Mouse (Mus musculus): ENCODE data around the gene Fam189b. TPM values are rescaled to one million over a fixed set of nuclear protein-coding genes. Genes with fewer than 3 reads are reported as not detected.
A peak's percentile ranks its signal among the peaks of the same experiment; 100 is the strongest.

Fam189b gene
- total and polyA plus RNA-seq, 3 experiments, result 1.1 to 8.4 (median 2.2) TPM

DNA sequence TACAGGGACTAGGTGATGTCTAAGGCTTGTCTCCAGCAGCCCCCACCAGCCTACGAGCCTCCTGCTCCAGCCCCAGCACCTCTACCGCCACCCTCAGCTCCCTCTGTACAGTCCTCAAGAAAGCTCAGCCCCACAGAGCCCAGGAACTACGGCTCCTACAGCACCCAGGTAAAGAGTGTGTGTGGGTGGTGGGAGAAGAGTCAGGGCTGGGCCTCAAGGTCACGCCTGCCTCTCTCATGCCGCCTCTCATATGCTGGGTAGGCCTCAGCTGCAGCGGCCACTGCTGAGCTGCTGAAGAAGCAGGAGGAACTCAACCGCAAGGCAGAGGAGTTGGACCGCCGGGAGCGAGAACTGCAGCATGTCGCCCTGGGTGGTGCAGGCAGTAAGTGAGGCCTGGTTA is 3.9 kb upstream of the Fam189b start:
- Histone ChIP-seq H3K27me3 (replicated peaks) (no peaks in the 10 kb centered on the region), H3K36me3 (replicated peaks in 1 of 2; ENCODE audit: control insufficient read depth in 1 of 2, insufficient read depth in 1 of 2, low read length in 1 of 2) (peaks cover 84 to 100% of the 10 kb centered on the region in 2 experiments), H3K4me1 (ENCODE audit: control insufficient read depth in 1 of 2, insufficient read depth in 2 of 2) (peaks cover 0 to 10% of the 10 kb centered on the region in 2 experiments; a peak in 2 of 4 replicates), H3K4me3 (replicated peaks in 1 of 3; ENCODE audit: low read depth in 2 of 3, low read length in 2 of 3, poor library complexity in 1 of 3) (no peak overlapping the region), H3K27ac (ENCODE audit: insufficient read depth, low read depth) (no peak overlapping the region), H3K9ac (ENCODE audit: insufficient read depth, low read depth) (no peak overlapping the region), H3K4me2 (ENCODE audit: insufficient read depth, low read depth, poor library complexity, severe bottlenecking) (no peak overlapping the region), H3K9me3 (replicated peaks; ENCODE audit: low read length) (no peaks in the 10 kb centered on the region), H3K79me2 (replicated peaks; ENCODE audit: control insufficient read depth, extremely low read depth, insufficient read depth, poor library complexity, severe bottlenecking) (no peaks in the 10 kb centered on the region)
- dilution Hi-C loops (cut with MboI; ENCODE audit: extremely low pct_ligation_motif_present, extremely low pct_unique_long_range_greater_than_20kb, low sequenced_read_pairs), result no loop called here
- in situ Hi-C loops (cut with MboI; ENCODE audit: low pct_ligation_motif_present, low pct_unique_long_range_greater_than_20kb, low sequenced_read_pairs), result no loop called here
- TF ChIP-seq IRF4 (IDR thresholded peaks at IDR 0.05; ENCODE audit: low read depth, low read length) (no peak), POLR2AphosphoS2 (IDR thresholded peaks at IDR 0.05; ENCODE audit: low read depth, low read length) (0 out of 2 replicates have a peak, but pooled peaks have one; percentile 31)
- no peak for DNase-seq (ENCODE audit: extremely low read depth)

DNA sequence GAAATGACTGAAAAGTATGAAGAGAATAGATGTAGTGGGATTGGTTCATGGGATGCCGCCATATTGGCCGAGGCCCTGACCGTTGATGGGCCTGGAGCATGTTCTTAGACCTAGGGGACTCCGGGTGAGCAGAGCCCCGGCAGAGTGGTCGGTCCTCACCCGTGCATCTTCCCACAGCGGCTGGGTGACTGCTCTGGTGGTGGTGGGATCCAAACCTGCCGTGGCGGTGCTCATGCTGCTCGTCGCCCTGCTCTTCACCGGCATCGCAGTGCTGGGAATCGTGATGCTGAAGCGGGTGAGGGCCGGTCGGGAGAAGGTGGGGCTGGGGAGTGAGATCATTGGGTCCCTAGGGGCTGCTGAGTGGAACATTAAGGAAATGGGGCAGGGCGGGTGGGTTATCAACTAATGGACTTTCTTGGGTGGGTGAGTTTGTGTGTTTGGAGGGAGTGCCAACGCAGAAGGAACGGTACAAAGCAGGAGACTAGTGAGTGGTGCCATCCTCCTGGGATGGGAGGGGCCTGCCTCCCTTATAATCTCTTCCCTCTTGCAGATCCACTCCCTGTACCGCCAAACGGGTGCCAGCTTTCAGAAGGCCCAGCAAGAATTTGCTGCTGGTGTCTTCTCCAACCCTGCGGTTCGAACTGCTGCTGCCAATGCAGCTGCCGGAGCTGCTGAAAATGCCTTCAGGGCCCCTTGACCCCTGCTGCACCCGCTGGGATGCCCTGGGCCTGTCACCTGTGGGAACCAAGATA is 1.0 kb upstream of the Fam189b start:
- H3K79me2 ChIP-seq (replicated peaks; ENCODE audit: control insufficient read depth, extremely low read depth, insufficient read depth, poor library complexity, severe bottlenecking), result no peaks in the 10 kb centered on the region
- H3K9ac ChIP-seq (ENCODE audit: insufficient read depth, low read depth), result no peak overlapping the region
- H3K4me3 ChIP-seq (replicated peaks in 1 of 3; ENCODE audit: low read depth in 2 of 3, low read length in 2 of 3, poor library complexity in 1 of 3), result no peak overlapping the region
- peaks cover 0 to 10% of the 10 kb centered on the region in 2 experiments; a peak in 2 of 4 replicates for H3K4me1 ChIP-seq (ENCODE audit: control insufficient read depth in 1 of 2, insufficient read depth in 2 of 2)
- no peaks in the 10 kb centered on the region for H3K27me3 ChIP-seq (replicated peaks)
- H3K36me3 ChIP-seq (replicated peaks in 1 of 2; ENCODE audit: control insufficient read depth in 1 of 2, insufficient read depth in 1 of 2, low read length in 1 of 2), result peaks cover 63 to 95% of the 10 kb centered on the region in 2 experiments
- H3K4me2 ChIP-seq (ENCODE audit: insufficient read depth, low read depth, poor library complexity, severe bottlenecking), result no peak overlapping the region
- dilution Hi-C loops (cut with MboI; ENCODE audit: extremely low pct_ligation_motif_present, extremely low pct_unique_long_range_greater_than_20kb, low sequenced_read_pairs) (no loop called here), in situ Hi-C loops (cut with MboI; ENCODE audit: low pct_ligation_motif_present, low pct_unique_long_range_greater_than_20kb, low sequenced_read_pairs) (no loop called here)
- no peaks in the 10 kb centered on the region for H3K9me3 ChIP-seq (replicated peaks; ENCODE audit: low read length)
- TF ChIP-seq MYC (IDR thresholded peaks at IDR 0.05; ENCODE audit: low read depth, low read length), result no peak
- no peak for TF ChIP-seq MAX (IDR thresholded peaks at IDR 0.05; ENCODE audit: low read length)
- no peak for TF ChIP-seq ZMIZ1 (IDR thresholded peaks at IDR 0.05; ENCODE audit: low read depth, low read length)
- no peak for TF ChIP-seq TBP (conservative IDR thresholded peaks at IDR 0.05; ENCODE audit: low read depth, low read length)
- TF ChIP-seq PAX5 (IDR thresholded peaks at IDR 0.05; ENCODE audit: low read length), result no peak
- TF ChIP-seq BHLHE40 (IDR thresholded peaks at IDR 0.05; ENCODE audit: low read depth, low read length), result no peak
- no peak for TF ChIP-seq JUND (conservative IDR thresholded peaks at IDR 0.05; ENCODE audit: low read depth, low read length)
- TF ChIP-seq KAT2A (IDR thresholded peaks at IDR 0.05; ENCODE audit: insufficient replicate concordance, low read length), result no peak
- TF ChIP-seq ZKSCAN1 (IDR thresholded peaks at IDR 0.05; ENCODE audit: borderline replicate concordance, low read depth, low read length), result no peak
- no peak for TF ChIP-seq MAZ (IDR thresholded peaks at IDR 0.05; ENCODE audit: low read depth, low read length)
- no peak for TF ChIP-seq RCOR1 (conservative IDR thresholded peaks at IDR 0.05; ENCODE audit: low read depth, low read length)
- TF ChIP-seq GABPA (IDR thresholded peaks at IDR 0.05; ENCODE audit: insufficient replicate concordance, low read depth, low read length), result no peak
- TF ChIP-seq NELFE (IDR thresholded peaks at IDR 0.05; ENCODE audit: low read depth, low read length), result no peak
- no peak for TF ChIP-seq JUN (IDR thresholded peaks at IDR 0.05; ENCODE audit: insufficient read depth, low read depth, low read length)
- TF ChIP-seq EP300 (IDR thresholded peaks at IDR 0.05; ENCODE audit: low read length), result no peak
- no peak for TF ChIP-seq ELF1 (IDR thresholded peaks at IDR 0.05; ENCODE audit: low read depth, low read length)
- TF ChIP-seq ZC3H11A (IDR thresholded peaks at IDR 0.05; ENCODE audit: low read depth, low read length), result no peak
- TF ChIP-seq MEF2A (IDR thresholded peaks at IDR 0.05; ENCODE audit: borderline replicate concordance, low read depth, low read length), result no peak
- H3K27ac ChIP-seq (ENCODE audit: insufficient read depth, low read depth), result no peak overlapping the region
- no peak for DNase-seq (ENCODE audit: extremely low read depth)
